Mouse (Mus musculus): Measurements from ENCODE around the gene Oas1d.
"Not testable (repeated sequence)": the region's sequence is repeated elsewhere in the genome, so short reads cannot be mapped to it uniquely, and the experiment has no call there.

The Oas1d gene

DNA sequence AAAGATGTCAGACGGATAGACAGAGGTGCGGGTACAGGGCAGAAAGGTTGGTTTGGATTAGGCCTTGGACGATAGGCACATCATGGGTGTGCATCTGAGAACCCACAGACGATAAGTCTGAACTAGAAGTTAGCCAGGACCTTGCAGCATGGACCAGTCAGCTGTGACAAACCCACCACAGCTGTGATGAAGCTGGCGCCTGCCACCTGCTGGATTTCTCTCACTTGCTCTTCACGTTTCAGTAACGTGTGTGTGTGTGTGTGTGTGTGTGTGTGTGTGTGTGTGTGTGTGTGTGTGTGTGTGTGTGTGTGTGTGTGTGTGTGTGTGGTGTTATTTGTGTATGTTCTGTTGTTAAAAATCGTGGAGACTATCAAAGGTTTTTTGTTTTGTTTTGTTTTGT is at the start of gene Oas1d:
TSS of gene Oas1d (plus strand) at position 333 of the 400 bp plus-strand sequence.
- DNase-seq (ENCODE audit: low spot score), result not testable (repeated sequence)

DNA sequence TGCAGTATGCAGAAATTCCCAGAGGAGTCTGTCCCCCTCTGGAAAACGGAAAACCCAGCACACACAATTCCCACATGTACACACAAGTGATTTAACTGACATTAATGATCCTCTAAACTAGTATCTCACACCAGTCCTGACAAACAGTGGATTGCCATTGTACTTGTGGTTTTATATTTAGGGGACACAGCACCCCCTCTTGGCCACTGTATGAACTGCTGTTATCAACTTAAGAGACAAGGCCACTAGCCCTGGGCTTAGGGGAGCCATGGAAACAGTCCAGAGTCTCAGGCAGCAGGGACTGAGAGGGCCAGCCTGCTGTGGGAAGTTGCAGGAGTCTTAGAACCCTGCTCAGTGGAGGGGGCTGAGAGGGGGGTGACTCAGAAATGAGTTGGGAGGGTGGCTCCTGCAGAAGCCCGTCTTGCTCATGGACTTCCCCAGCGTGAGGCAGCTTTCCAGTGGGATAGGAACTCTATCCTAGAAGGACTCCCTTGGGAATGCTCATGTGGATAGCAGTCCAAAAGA is 48.9 kb upstream of the Oas1d start:
- no peak for DNase-seq (ENCODE audit: low spot score)

DNA sequence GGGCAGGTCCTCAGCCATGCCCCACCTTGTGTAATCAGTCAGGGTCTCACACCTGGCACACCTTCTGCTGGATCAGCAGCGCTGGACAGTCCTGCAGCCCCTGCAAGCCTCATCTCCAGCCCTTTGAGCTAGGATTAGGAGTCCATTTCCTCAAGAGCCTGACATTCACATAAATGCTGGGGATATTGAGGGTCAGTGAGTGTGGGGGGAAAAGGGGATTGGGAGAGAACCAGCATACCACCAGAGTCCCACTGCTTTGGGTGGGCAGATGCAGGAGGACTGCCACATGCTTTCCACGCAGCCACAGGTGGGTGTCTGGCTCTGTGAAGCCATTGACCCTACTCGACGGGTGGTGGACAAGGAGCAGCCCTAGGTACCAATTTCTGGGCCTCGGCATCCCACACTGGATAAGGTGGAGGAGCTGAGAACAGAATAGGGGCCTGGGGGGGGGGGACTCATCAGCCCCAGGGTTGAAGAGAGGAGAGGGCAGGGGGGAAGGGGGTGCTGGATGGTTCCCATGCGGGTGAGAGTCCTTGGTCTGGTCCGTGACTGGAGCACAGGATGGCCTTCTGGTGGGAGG is 44.8 kb upstream of the Oas1d start:
- DNase-seq (ENCODE audit: low spot score), result no peak

DNA sequence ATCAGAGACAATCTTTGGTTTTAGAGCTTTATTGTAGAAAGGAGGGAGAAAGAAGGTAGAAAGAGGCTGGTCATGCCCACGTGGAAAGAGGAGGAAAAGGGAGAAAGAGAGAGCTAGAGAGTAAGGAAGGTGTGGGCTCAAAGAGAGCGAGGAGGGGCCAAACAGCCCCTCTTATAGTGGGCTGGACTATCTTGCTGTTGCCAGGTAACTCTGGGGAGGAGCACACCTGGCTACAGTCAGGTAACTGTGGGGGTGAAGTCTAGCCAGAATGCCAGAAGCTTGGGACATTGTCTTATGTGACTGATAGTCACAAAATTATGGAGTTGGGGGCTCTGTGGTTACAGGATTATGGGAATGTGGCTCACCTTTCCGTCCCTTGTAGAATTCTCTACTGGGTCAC is 44.3 kb upstream of the Oas1d start:
- no peak for DNase-seq (ENCODE audit: low spot score)

DNA sequence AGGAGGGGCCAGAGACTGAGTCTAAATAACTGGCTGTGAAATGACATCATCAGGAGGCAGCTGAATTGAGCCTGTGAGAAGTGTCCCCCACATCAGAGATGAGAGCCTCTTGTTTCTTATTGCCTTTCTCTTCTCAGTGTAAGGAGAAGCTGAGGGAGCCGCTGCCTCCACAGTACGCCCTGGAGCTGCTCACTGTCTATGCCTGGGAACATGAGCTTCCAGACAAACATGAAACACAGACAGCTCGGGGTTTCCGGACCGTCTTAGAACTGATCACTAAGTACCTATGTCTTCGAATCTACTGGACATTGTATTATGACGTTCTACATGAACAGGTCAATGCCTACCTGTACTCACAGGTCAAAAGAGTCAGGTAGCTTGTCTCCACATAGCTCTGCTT is 43.6 kb upstream of the Oas1d start:
- no peak for DNase-seq (ENCODE audit: low spot score)

DNA sequence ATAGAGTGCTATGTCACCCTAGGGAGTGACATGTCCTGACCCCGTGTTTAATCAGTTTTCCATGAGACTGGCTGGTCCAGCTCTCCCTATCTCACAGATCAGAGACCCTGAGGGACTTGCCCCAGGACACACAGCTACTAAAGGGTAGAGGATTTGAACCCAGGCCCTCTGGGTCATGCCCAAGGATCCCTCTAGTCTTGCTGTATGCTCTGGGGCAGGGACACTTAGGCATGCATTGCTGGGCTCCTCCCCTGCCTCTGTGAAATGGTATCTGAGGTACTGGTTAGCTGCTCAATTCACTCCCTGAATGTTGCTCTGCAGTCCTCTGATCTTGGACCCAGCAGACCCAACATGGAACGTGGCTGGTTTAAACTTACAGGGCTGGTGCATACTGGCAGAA is 42.9 kb upstream of the Oas1d start:
- DNase-seq (ENCODE audit: low spot score), result no peak

DNA sequence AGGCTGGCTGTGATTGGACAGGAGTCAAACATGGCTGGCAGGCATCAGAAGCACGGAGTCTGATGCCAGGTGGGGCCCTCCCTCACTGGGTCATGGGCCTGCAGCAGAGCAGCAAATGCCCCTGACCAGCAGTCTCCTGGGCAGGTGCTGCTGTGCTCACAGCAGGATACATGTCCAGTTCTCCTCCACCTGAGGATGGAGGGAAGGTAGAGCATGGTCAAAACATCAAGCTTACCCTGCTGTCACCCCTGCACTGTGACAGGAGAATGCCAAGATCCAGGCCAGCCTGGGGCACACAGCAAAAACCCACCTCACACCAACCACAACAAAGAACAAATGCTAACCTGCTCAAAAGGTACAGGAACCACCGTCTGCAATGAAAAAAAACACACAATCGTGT is 37.5 kb upstream of the Oas1d start:
- DNase-seq (ENCODE audit: low spot score), result not testable (repeated sequence)

DNA sequence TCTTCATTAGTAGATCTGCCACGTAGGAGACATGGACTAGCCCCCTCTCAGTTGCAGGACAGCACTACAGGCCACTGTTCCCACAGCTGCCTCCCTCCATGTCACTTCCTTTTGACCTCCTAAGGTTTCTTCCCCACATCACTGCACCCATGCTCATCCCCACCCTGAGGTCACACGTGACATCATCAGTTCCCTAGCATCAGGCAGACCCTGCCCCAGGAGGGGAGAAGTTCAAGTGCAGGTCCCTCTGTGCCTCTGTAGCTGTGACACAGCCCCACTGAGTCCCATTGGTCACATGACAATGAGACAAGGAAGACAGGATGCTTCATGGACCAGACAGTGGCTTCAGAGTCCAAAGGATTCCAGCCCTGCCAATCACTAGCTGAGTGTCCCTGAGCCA is 36.9 kb upstream of the Oas1d start:
- DNase-seq (ENCODE audit: low spot score), result not testable (repeated sequence)

DNA sequence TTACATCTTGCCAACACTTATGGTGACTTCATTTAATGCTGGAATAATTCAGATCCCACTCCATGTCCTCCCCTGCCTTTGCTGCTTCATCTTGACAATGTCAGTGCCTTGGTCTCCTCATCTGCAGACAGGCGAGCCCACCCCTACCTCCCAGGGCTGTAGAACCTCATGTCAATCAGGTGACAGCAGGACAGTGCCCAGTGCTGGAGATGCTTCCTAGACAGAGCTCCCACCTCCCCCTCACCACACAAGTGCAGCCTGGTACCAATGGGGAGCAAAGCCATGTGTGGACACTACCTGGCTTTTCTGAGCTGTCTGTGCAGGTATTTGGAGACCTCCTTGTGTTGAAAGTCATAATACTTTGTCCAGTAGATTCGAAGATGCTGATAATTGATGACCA is 35.5 kb upstream of the Oas1d start:
- DNase-seq (ENCODE audit: low spot score), result not testable (repeated sequence)

DNA sequence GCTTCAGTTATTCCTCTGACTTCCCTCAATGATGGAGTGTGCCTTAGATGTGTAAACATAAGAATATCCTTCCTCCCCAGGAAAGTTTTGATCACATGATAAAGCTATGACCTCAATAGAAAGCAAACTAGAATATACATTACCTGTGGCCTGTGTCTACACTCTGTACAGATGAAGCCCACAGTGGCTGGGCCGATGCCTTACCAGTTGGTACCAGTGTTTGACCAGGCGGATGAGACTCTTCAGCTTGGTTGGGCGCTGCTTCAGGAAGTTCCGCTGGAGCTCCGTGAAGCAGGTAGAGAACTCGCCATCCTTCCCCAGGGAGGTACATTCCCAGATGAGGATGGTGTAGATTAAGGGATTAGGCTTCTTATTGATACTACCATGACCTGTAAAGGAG is 32.7 kb upstream of the Oas1d start:
- not testable (repeated sequence) for DNase-seq (ENCODE audit: low spot score)

DNA sequence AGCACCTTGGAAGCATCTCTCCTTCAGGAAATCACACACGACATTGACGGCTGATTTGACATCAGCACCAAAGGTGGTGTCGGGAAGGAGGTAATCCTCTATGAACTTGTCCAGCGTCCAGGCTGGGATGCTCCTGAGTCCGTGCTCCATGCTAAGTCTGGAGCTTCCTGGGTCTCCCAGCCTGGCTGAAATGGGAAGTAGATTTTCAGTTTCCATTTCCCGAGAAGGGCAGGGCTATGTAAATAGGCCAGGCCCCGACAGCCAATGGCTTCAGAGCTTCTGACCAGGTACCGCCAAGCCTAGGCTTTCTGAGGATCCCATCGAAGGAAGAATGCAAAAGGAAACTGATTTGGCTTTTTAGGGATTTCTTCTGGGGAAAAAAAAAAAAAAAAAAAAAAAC is 26.9 kb upstream of the Oas1d start, which contains the start of gene Oas1g:
TSS of gene Oas1g (minus strand) at position 201 of the 400 bp plus-strand sequence.
- not testable (repeated sequence) for DNase-seq (ENCODE audit: low spot score)

DNA sequence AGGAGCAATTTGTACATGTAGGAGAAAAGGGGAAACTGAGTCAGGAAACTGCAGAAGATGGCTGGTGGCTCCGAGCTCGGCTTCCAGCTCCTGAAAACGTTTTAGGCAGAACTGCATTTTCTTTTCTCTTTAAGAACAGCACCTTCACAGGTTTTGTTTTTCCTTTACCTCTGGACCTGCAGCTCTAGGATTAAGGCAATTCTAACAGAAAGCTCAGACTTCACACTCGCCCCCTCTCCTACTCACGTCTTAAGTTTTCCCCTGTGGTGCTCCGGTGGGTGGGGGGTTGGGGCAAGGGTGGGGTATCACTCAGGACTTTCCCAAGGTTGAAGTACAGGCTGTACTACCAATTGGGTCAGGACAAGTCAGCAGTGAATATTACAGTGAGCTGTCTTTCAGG is 26.5 kb upstream of the Oas1d start:
- no peak for DNase-seq (ENCODE audit: low spot score)

DNA sequence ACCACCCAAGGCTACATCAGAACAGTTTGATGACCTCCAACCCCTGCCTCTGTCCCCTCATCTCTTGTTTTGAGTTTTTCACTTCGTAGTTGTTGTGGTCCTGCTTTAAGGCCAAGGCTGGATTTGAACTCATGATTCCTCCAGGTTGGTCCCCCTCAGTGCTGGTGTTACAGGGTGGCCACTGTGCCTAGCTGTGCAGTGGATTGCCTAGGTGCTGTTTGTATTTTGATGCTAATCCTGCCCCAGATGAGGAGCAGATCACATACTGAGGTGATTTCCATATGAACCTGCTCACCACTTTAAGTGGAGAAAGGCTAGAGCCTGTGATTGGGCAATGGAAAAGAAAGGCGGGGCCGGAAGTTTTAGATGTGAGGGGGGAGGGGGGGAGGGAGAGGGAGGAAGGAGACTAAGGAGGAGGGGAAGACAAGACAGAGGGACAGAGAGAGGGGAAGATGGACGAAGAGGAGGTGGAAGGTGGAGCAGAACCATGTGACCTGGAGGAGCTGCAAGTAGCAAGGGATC is 26.0 kb upstream of the Oas1d start:
- not testable (repeated sequence) for DNase-seq (ENCODE audit: low spot score)

DNA sequence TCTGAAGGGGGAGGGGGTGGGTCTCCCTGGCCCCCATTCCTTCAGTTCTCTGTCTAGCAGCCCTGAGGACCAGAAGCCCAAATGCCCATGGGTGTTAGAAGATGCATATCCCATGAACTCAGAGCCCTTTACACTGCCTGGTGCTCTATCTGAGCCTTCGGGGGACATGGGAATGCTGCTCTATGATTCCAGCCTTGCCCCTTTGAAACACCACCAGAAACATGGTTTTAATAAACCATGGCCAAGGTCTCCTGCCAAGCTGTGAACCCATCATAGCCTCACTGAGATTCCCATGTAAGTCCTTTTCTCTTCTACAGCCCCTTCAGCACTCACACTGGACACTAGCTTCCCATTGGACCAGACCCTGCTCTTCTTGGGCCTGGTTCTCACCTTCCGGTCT is 24.3 kb upstream of the Oas1d start:
- DNase-seq (ENCODE audit: low spot score), result no peak

DNA sequence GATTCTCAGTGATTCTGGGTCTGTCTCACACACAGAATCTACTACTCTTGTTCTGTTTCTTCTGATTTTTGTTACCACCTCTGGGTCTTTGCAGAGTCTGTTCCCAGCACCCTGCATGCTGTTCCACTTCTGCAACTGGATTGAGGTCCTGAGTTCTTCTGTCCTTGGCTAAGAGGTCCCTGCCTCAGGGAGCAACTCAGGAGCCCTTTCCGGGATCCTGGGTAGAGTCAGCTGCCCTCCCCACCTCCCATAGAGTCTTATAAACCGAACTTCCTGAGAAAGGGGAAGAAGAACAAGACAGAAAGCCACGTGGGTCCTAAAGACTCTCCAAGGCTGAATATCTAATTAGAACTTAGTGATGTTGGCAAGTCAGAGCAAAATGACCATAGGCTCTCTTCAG is 23.3 kb upstream of the Oas1d start:
- no peak for DNase-seq (ENCODE audit: low spot score)

DNA sequence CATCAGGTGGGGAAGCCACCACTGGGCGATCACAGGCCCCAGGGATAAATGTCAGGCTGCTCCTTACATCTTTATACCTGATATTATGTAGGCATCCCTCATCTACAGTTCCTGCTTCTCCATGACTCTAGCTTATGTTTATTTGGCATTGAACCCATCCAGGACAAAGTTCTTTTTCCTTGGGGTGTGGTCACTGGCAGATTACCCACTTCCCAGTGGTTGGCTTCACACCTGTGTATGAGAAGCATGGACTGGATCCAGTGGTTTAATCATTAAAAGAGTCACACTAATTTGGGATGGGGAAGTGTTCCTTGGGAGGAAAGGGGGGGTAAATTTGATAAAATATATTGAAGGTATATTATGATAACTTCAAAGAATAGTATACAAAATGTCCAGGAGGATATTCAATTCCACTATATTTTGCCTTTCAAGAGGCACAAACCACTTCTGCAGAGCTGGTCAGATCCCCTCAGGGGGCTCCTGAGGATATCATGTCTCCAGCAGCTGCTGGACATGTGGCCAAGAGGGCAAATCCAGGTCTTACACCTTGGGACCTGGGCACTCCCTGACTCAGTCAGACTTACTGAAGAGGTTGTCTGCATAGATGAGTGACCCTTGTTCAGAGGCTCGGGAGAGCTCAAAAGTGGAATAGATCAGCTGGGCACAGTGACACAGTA is 22.6 kb upstream of the Oas1d start:
- DNase-seq (ENCODE audit: low spot score), result not testable (repeated sequence)

DNA sequence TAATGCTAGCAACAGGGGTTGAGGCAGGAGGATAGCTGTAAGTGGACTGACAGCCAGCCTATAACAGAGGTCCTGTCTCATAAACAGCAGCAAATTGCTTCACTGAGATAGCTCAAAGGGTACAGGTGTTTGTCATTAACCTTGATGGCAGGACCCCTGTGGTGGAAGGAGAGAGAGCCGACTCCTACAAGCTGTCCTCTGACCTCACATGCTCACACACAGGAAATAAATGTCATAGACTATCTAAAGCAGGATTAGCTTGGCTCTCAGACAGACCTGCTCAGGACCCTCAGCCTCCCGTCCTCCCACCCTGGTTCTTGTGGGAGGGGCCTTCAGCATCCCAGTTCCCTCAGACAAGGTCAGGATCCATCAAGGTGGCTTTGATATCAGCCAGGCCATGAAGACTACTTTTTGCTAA is 22.1 kb upstream of the Oas1d start:
- DNase-seq (ENCODE audit: low spot score), result no peak

DNA sequence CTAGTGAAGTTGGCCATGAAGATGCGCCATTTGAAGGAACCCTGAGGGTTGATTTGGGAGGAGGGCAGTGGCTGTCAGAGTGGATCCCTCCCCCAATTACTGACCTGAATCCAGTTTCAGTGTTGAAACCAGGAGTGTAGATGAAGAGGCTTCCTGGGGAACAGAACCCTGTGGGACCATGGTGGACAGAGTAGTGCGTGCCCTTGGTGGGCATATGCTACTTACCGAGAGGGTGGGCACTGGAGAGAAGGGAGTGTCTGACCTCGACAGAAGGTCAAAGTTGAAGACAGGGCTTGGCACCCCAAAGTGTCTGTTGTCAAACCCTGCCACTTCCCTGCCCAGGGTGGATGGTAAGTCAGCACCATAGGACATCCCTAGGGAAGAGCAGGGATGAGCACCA is 20.5 kb upstream of the Oas1d start:
- DNase-seq (ENCODE audit: low spot score), result not testable (repeated sequence)

DNA sequence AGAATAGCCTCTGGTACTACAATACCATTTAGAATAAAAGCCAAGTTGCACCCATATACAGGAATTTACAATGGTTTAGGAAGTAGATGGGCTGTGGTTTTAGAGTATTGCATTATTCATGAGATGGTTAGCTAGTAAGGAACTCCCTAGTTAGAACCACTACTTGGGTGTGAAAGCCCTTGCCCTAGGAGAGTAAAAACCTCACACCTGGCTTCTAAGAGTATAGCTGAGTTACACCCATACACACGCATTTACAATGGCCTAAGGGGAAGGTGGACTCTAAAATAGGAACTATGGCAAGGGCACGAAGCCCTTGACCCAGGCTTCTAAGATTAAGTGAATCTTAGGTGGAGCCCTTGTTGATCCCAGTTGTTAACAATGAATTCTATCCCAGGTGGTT is 19.6 kb upstream of the Oas1d start:
- not testable (repeated sequence) for DNase-seq (ENCODE audit: low spot score)

DNA sequence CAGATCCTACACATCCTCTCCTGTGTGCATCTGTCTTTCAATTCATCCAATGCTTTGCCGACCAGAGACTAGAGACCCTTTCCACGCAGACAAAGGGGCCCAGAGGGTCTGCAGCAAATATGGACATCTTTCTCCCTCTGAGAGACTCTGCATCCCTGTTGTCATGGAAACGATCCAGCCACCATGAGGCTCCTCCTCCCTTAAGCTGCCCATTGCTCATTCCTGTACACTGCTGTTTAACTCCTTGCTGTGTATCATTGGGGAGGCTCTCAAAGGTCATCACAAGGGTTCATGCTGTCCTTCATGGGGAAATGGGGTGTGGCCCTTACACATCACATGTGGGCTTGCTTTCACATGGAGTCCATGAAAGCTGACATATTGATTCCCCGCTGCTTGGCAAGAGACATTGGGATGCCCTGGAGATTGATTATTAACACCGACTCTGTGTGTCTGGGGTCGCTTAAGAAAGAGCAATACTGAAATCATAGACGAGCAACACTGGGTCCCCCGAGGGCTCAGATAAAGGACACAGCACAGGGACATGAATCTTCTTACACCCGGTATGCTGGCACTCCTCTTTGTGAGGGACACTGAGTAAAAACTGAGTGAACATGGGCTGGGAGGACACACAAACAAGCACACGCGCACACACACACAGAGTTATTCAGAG is 19.0 kb upstream of the Oas1d start:
- DNase-seq (ENCODE audit: low spot score), result no peak

DNA sequence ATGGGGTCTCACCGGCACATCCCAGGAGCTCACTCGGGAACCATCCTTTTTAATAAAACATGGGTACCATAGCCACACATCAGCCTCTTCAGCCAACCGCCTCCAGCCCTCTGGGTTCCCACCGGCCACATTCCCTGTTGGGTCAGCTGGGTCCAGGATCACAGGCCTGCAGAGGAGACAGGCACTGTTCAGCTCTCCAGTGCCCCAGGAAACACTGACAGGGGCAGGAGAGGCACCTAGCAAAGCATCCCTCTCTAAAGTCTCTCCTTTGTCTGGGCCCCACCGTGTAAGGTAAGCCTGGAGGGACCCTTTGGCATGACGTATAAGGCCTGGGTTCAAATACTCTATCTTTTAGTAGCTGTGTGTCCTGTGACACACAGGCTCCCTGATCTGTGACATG is 16.0 kb upstream of the Oas1d start:
- DNase-seq (ENCODE audit: low spot score), result no peak

DNA sequence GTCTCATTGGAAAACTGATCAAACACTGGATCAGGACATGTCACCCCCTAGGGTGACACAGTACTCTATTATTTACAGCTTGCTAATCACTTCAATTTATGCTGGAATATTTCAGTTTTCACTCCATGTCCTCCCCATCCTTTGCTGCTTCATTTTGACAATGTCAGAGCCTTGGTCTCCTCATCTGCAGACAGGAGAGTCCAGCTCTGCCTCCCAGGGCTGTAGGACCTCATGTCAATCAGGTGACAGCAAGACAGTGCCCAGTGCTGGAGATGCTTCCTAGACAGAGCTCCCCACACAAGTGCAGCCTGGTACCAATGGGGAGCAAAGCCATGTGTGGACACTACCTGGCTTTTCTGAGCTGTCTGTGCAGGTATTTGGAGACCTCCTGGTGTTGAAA is 15.6 kb upstream of the Oas1d start:
- no peak for DNase-seq (ENCODE audit: low spot score)

DNA sequence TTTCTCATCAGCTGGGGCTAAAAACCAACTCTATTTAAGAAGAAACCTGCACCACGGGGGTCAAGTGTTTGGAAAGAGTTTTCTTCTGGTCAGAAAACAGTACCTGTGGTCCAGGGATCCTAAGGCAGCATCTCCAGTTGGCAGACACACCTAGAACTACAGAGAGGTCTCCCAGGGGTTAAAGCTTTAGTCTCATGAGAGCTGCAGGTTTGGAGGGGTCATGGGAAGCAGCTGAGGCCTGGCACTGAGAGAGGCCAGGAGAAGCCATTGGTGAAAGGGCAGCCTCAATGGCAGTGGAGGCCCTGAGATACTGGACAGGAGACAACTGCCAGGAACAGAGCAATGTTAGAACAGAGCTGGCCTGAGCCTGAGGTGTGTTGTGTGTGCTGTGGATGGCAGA is 13.7 kb upstream of the Oas1d start:
- DNase-seq (ENCODE audit: low spot score), result no peak

Measured in urinary bladder, postnatal 10 days (tissue).